Mouse (Mus musculus) neural tube, embryonic 12.5 days (tissue): Measurements from ENCODE around the gene Pqbp1. TPM values are rescaled to one million over a fixed set of nuclear protein-coding genes. Genes with fewer than 3 reads are reported as not detected.

ENCODE experiments used
- ATAC-seq: fragments of 200-750 bp; cut with Nextera tagmentation; 2 replicates; pipeline ENCODE4 v1.8.0; 2017; ENCODE audit warnings: low read depth, mild to moderate bottlenecking, moderate TSS enrichment, moderate library complexity; ENCODE audit not compliant: low FRiP score
- H3K27ac ChIP-seq: fragments of 300-500 bp; sonication (generic); 2 replicates; pipeline ENCODE4 v1.5.1; 2016
- H3K27me3 ChIP-seq: fragments of 300-500 bp; sonication (generic); replicated peaks from 2 replicates; pipeline ENCODE4 v1.6.1; 2016; ENCODE audit warnings: mild to moderate bottlenecking
- H3K36me3 ChIP-seq: fragments of 300-500 bp; sonication (generic); 2 replicates; pipeline ENCODE4 v1.6.1; 2016; ENCODE audit warnings: mild to moderate bottlenecking
- H3K4me1 ChIP-seq: fragments of 300-500 bp; sonication (generic); 2 replicates; pipeline ENCODE4 v1.6.1; 2016
- H3K4me2 ChIP-seq: fragments of 300-500 bp; sonication (generic); replicated peaks from 2 replicates; pipeline ENCODE4 v1.6.1; 2016; ENCODE audit warnings: mild to moderate bottlenecking
- H3K4me3 ChIP-seq: fragments of 300-500 bp; sonication (generic); 2 replicates; pipeline ENCODE4 v1.5.1; 2016
- H3K9ac ChIP-seq: fragments of 300-500 bp; sonication (generic); 2 replicates; pipeline ENCODE4 v1.6.1; 2016; ENCODE audit warnings: mild to moderate bottlenecking
- H3K9me3 ChIP-seq: fragments of 300-500 bp; sonication (generic); 2 replicates; pipeline ENCODE4 v1.6.1; 2016; ENCODE audit warnings: mild to moderate bottlenecking
- WGBS: fragments of 180-500 bp; shearing (Covaris S2); methylation state at CpG from one replicate; pipeline ENCODE4 v1.1.7; 2016; 5-methylcytosine and 5-hydroxymethylcytosine counted together
- polyA plus RNA-seq: library from polyadenylated mRNA; unstranded; fragments of >200 nt; fragmentation: Nextera tagmentation; extraction: Ambion mirVana; gene quantifications from 2 replicates; pipeline ENCODE4 v1.2.1, GENCODE M21; 2016

Gene Pqbp1
- polyA plus RNA-seq: 179 and 180 TPM in 2 replicates

- peak within 1 kb of the TSS; percentile 56 for H3K9ac ChIP-seq
- ATAC-seq: peak; percentile 99
- H3K4me2 ChIP-seq: peak within 1 kb of the TSS; percentile 64
- peak within 1 kb of the TSS; percentile 42; the same call in 1 of the 2 replicates for H3K27ac ChIP-seq
- WGBS: 15% methylated on average over 62 of the region's 62 CpGs
- no peaks in the 10 kb centered on the region for H3K27me3 ChIP-seq
- H3K9me3 ChIP-seq: no peaks in the 10 kb centered on the region
- peaks cover 10% of the 10 kb centered on the region; the same call in 1 of the 2 replicates for H3K36me3 ChIP-seq
- H3K4me3 ChIP-seq: peak within 1 kb of the TSS; percentile 55
- peaks cover 4% of the 10 kb centered on the region; the same call in 1 of the 2 replicates for H3K4me1 ChIP-seq
Observed at GRCm38 (mm10) chrX:7898880-7899874, at the start of gene Pqbp1, which contains the start of gene Timm17b. Gene Pqbp1 (minus strand): TSS chrX:7899269. Gene Timm17b (plus strand): TSS chrX:7899357.

- Histone ChIP-seq H3K36me3 (0 out of 2 replicates have a peak, but pooled peaks cover 3% of the 10 kb centered on the region), H3K27me3 (no peaks in the 10 kb centered on the region), H3K9me3 (no peaks in the 10 kb centered on the region), H3K4me1 (peaks cover 6% of the 10 kb centered on the region; the same call in 1 of the 2 replicates), H3K4me2 (peak overlapping the region; percentile 61), H3K9ac (peak overlapping the region; percentile 33; the same call in 1 of the 2 replicates), H3K4me3 (peak overlapping the region; percentile 30), H3K27ac (no peak overlapping the region)
- WGBS: 18% methylated on average over 38 of the region's 38 CpGs
- no peak; the same call in none of the 2 replicates for ATAC-seq
Observed at GRCm38 (mm10) chrX:7947900-7948492, 48.9 kb upstream of the Pqbp1 start.

- 0 out of 2 replicates have a peak, but pooled peaks cover 3% of the 10 kb centered on the region for H3K36me3 ChIP-seq
- WGBS: 19% methylated on average over 36 of the region's 37 CpGs
- peak; percentile 98 for ATAC-seq
- H3K4me2 ChIP-seq: peak within 1 kb of the TSS; percentile 61
- H3K27ac ChIP-seq: no peak within 1 kb of the TSS
- H3K27me3 ChIP-seq: no peaks in the 10 kb centered on the region
- peak within 1 kb of the TSS; percentile 47 for H3K4me3 ChIP-seq
- H3K9ac ChIP-seq: peak within 1 kb of the TSS; percentile 54
- no peaks in the 10 kb centered on the region for H3K9me3 ChIP-seq
- peaks cover 6% of the 10 kb centered on the region; the same call in 1 of the 2 replicates for H3K4me1 ChIP-seq
Observed at GRCm38 (mm10) chrX:7947108-7947899, 48.2 kb upstream of the Pqbp1 start, which contains the start of gene Hdac6. Gene Hdac6 (minus strand): TSS chrX:7947889.

- H3K4me1 ChIP-seq: peaks cover 6% of the 10 kb centered on the region; the same call in 1 of the 2 replicates
- H3K36me3 ChIP-seq: peaks cover 3% of the 10 kb centered on the region; the same call in 1 of the 2 replicates
- WGBS: 76% methylated on average over 8 of the region's 8 CpGs
- H3K4me3 ChIP-seq: no peak overlapping the region
- no peak overlapping the region for H3K9ac ChIP-seq
- H3K27me3 ChIP-seq: no peaks in the 10 kb centered on the region
- ATAC-seq: no peak
- H3K9me3 ChIP-seq: no peaks in the 10 kb centered on the region
- H3K27ac ChIP-seq: no peak overlapping the region
- no peak overlapping the region for H3K4me2 ChIP-seq
Observed at GRCm38 (mm10) chrX:7945618-7946017, 46.5 kb upstream of the Pqbp1 start.

GRCm38 (mm10) chrX:7937667-7938066 is 38.6 kb upstream of the Pqbp1 start:
- Histone ChIP-seq H3K36me3 (peaks cover 32% of the 10 kb centered on the region), H3K27ac (no peak overlapping the region), H3K9me3 (no peaks in the 10 kb centered on the region), H3K4me1 (no peaks in the 10 kb centered on the region), H3K4me3 (no peak overlapping the region), H3K27me3 (no peaks in the 10 kb centered on the region), H3K9ac (no peak overlapping the region), H3K4me2 (no peak overlapping the region)
- no peak for ATAC-seq
- WGBS: 90% methylated on average over 6 of the region's 6 CpGs

- Histone ChIP-seq H3K4me2 (no peak overlapping the region), H3K27ac (no peak overlapping the region), H3K4me3 (no peak overlapping the region), H3K27me3 (no peaks in the 10 kb centered on the region), H3K36me3 (peaks cover 35% of the 10 kb centered on the region), H3K9me3 (no peaks in the 10 kb centered on the region), H3K4me1 (no peaks in the 10 kb centered on the region), H3K9ac (no peak overlapping the region)
- no peak for ATAC-seq
- 38% methylated on average over 11 of the region's 11 CpGs for WGBS
Observed at GRCm38 (mm10) chrX:7936874-7937273, 37.8 kb upstream of the Pqbp1 start.

GRCm38 (mm10) chrX:7928270-7928790 is 29.3 kb upstream of the Pqbp1 start, which contains the start of gene Eras:
Gene Eras (minus strand): TSS chrX:7928607.
- 14% methylated on average over 19 of the region's 19 CpGs for WGBS
- no peak; the same call in 1 of the 2 replicates for ATAC-seq
- no peak within 1 kb of the TSS for H3K4me3 ChIP-seq

GRCm38 (mm10) chrX:7927116-7927515 is 28.0 kb upstream of the Pqbp1 start:
- Histone ChIP-seq H3K4me2 (no peak overlapping the region), H3K4me3 (no peak overlapping the region), H3K4me1 (peaks cover 6% of the 10 kb centered on the region), H3K27ac (no peak overlapping the region), H3K9ac (no peak overlapping the region), H3K27me3 (peaks cover 33% of the 10 kb centered on the region), H3K36me3 (peaks cover 7% of the 10 kb centered on the region), H3K9me3 (no peaks in the 10 kb centered on the region)
- WGBS: 25% methylated on average over 10 of the region's 10 CpGs
- no peak for ATAC-seq

More at GRCm38 (mm10) chrX:7928270-7928790, 29.3 kb upstream of the Pqbp1 start, which contains the start of gene Eras:
- Histone ChIP-seq H3K36me3 (peaks cover 11% of the 10 kb centered on the region), H3K27ac (no peak within 1 kb of the TSS), H3K27me3 (peaks cover 26% of the 10 kb centered on the region), H3K4me2 (no peak within 1 kb of the TSS), H3K9me3 (no peaks in the 10 kb centered on the region), H3K9ac (no peak within 1 kb of the TSS), H3K4me1 (0 out of 2 replicates have a peak, but pooled peaks cover under 1% of the 10 kb centered on the region)

- no peaks in the 10 kb centered on the region for H3K9me3 ChIP-seq
- 71% methylated on average over 6 of the region's 6 CpGs for WGBS
- no peak overlapping the region for H3K9ac ChIP-seq
- H3K27me3 ChIP-seq: peaks cover 36% of the 10 kb centered on the region
- H3K36me3 ChIP-seq: peaks cover 2% of the 10 kb centered on the region
- no peak overlapping the region for H3K4me3 ChIP-seq
- H3K4me1 ChIP-seq: peaks cover 6% of the 10 kb centered on the region
- H3K4me2 ChIP-seq: no peak overlapping the region
- no peak overlapping the region for H3K27ac ChIP-seq
- no peak for ATAC-seq
Observed at GRCm38 (mm10) chrX:7926266-7926665, 27.2 kb upstream of the Pqbp1 start.

- Histone ChIP-seq H3K4me3 (peak overlapping the region; percentile 34), H3K27me3 (peaks cover 27% of the 10 kb centered on the region), H3K36me3 (no peaks in the 10 kb centered on the region; the same call in 1 of the 2 replicates), H3K4me2 (peak overlapping the region; percentile 62), H3K27ac (no peak overlapping the region), H3K9me3 (no peaks in the 10 kb centered on the region), H3K9ac (peak overlapping the region; percentile 49), H3K4me1 (peaks cover 6% of the 10 kb centered on the region)
- 14% methylated on average over 42 of the region's 48 CpGs for WGBS
- no peak for ATAC-seq
Observed at GRCm38 (mm10) chrX:7922032-7922431, 23.0 kb upstream of the Pqbp1 start.
